Mouse (Mus musculus) c-Kit-negative CD71-positive TER-119-positive erythroid progenitor cells, embryonic 14.5 days (primary cell): Measurements from ENCODE around the gene Slc43a2.
A peak's percentile ranks its signal among the peaks of the same experiment; 100 is the strongest.

Source experiments
- DNase-seq: peaks from one replicate; pipeline ENCODE4 v3.0.0-alpha.2; 2013; ENCODE audit warnings: low read depth, low spot score

The Slc43a2 gene

GRCm38 (mm10) chr11:75531469-75532242 is at the start of gene Slc43a2:
Gene Slc43a2, plus strand, starts transcription at chr11:75531694.
- peak; percentile 84 for DNase-seq

DNA sequence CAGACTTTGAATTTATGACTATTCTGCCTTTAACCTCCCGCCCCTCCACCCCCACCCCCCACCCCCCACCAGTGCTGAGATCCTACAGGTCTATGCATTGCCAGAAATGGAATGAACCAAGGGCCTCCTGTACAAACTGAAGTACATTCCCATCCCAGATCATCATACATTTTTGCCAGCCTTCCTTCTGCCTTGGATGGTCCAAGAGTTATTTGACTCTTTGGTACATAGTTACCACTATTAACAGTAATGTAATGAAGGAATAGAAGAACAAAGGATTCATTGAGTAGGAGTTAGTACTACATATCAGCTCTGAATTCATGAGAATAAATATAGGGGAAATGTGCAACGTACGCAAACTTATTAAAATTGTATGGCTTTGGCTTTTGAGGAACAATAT is 45.3 kb upstream of the Slc43a2 start:
- DNase-seq: no peak

GRCm38 (mm10) chr11:75486601-75487285 is 44.8 kb upstream of the Slc43a2 start, which contains the start of gene Prpf8:
Gene Prpf8, plus strand, starts transcription at chr11:75486816.
- peak; percentile 96 for DNase-seq

GRCm38 (mm10) chr11:75487496-75487895 is 44.0 kb upstream of the Slc43a2 start:
- no peak for DNase-seq

DNA sequence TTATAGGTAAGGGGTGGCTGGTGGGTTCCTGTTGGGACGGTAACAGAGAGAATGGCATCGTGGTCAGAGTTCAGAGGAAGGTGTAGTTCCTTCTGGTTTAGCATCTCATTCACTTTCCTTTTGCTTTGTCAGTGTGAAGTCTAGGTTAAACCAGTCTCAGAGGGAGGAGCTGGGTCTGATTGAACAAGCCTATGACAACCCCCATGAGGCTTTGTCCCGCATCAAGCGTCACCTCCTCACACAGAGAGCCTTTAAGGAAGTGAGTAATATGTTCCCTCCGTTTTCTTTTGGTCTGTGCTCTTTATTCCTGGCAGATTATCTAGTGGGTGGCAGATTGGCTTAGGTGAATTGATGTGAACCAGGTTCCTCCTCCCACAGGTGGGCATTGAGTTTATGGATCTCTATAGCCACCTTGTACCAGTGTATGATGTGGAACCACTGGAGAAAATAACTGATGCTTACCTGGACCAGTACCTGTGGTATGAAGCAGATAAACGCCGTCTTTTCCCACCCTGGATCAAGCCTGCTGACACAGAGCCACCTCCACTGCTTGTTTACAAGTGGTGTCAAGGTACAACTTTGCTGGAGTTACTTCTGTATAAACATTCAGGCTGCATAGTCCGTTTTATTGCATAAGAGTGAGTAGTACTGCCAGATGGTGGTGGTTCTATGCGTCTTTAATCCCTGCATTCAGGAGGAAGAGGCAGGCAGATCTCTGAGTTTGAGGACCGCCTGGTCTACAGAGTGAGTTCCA is 37.0 kb upstream of the Slc43a2 start:
- DNase-seq: no peak

- no peak for DNase-seq
Measured at GRCm38 (mm10) chr11:75498126-75498525, 33.4 kb upstream of the Slc43a2 start.

- DNase-seq: no peak
Measured at GRCm38 (mm10) chr11:75508162-75508561, 23.3 kb upstream of the Slc43a2 start.

- DNase-seq: no peak
Measured at GRCm38 (mm10) chr11:75508904-75509303, 22.6 kb upstream of the Slc43a2 start.

- DNase-seq: no peak
Measured at GRCm38 (mm10) chr11:75509741-75510626, 21.5 kb upstream of the Slc43a2 start, which contains the start of gene Rilp. Gene Rilp, plus strand, starts transcription at chr11:75510094.

DNA sequence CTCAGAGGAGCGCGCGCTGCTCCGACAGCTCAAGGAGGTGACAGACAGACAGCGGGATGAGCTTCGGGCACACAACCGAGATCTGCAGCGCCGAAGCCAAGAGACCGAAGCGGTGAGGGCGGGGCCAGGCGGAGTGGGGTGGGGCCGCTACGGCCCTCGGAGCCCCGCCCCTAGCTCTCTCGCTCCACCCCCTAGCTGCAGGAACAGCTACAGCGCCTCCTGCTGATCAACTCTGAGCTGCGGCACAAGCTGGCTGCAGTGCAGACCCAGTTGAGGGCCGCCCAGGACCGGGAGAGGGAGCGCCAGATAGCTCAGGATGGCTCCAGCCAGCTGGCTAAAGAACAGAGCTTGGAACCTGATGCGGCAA is 20.9 kb upstream of the Slc43a2 start:
- peak; percentile 80 for DNase-seq

- DNase-seq: no peak
Measured at GRCm38 (mm10) chr11:75511213-75511612, 20.3 kb upstream of the Slc43a2 start.

- no peak for DNase-seq
Measured at GRCm38 (mm10) chr11:75512301-75513018, 19.0 kb upstream of the Slc43a2 start.

DNA sequence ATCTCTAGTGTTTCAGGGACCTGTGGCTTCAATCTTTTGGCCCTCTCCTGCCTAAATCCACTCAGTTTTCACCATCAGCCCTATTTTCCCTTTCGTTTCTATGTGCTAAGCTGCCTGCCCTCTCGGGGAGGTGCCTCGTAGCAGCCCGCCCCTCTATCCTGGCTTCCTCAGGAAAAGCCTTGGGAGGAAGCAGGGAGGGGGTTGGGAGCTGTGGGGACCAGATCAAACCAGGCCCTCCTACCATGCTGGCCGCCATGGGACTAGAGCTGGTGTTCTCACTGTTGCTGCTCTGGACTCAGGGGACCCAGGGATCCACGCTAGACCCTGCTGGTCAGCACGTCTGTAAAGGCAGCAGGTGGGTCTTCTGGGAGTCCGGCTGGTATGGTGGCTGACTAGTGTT is 18.2 kb upstream of the Slc43a2 start, which contains the start of gene Scarf1:
Scarf1 (plus strand) TSS at position 205 of the 400 bp plus-strand sequence.
- DNase-seq: no peak

DNA sequence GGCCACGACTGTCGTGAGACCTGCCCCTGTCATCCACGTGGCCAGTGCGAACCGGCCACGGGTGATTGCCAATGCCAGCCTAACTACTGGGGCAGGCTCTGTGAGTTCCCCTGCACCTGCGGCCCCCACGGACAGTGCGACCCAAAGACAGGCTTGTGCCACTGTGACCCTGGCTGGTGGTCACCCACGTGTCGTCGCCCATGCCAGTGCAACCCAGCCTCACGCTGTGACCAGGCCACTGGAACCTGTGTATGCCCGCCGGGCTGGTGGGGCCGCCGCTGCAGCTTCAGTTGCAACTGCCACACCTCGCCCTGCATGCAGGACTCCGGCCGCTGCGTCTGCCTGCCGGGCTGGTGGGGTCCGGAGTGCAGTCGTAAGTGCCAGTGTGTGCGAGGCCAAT is 16.3 kb upstream of the Slc43a2 start:
- DNase-seq: no peak

- DNase-seq: no peak
Measured at GRCm38 (mm10) chr11:75519834-75520633, 11.5 kb upstream of the Slc43a2 start.

DNA sequence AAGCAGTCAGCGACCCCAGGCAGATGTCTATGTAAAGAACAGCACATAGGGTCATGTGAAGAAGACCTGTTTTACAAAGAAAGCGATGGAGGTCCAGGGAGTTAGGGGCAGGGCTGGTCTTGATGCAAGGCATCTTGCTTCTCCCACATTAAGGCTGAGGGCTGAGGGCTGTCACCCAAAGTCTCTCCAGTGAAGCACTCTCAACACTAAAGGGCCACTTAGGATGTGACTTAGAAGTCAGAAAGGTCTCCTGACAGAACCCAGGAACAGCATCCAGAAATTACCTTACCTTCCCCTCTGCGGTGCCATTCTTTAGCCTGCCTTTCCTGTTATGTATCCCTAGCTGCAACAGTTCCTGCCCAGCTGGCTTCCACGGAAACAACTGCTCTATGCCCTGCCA is 9.9 kb upstream of the Slc43a2 start:
- no peak for DNase-seq

GRCm38 (mm10) chr11:75522793-75523192 is 8.7 kb upstream of the Slc43a2 start:
- DNase-seq: no peak

- no peak for DNase-seq
Measured at GRCm38 (mm10) chr11:75525531-75526125, 5.9 kb upstream of the Slc43a2 start.

- DNase-seq: no peak
Measured at GRCm38 (mm10) chr11:75526943-75527342, 4.6 kb upstream of the Slc43a2 start.
